Mouse (Mus musculus): ENCODE results near the gene Mnat1.

DNA sequence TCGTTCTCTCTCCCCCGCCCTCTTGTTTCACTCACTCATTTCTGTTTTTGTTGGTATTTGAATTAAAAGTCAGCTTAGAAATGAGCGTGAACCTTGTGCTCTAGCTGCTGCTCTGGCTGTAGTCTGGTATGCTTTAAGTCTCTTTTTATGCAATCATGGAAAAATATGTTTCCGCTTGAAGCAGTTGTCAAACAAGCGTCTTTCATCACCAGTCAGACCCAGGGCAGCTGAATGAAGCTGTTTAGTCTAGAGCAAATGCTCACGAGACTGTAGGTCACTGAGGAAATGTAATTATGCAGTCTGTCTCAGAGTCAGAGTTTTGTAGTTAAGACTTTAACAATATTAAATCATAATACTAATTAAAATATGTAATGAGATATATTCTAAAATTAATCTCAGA lies 100.4 kb downstream of the Mnat1 start:
- no peak for TF ChIP-seq CTCF (conservative IDR thresholded peaks at IDR 0.05; ENCODE audit: insufficient read depth, insufficient read length, low read depth, low read length)
- no peak for TF ChIP-seq POLR2A (IDR thresholded peaks at IDR 0.05; ENCODE audit: low read depth, low read length)
